Mouse (Mus musculus) liver, embryonic 16.5 days (tissue): ENCODE results near the gene Akap17b. TPM values are rescaled to one million over a fixed set of nuclear protein-coding genes. Genes with fewer than 3 reads are reported as not detected.

Source experiments
- polyA plus RNA-seq: library from polyadenylated mRNA; unstranded; fragments of >200 nt; fragmentation: Nextera tagmentation; extraction: Ambion mirVana; gene quantifications from 2 replicates; pipeline ENCODE4 v1.2.1, GENCODE M21; 2015

The Akap17b gene
- polyA plus RNA-seq, 1 experiment from 2014 or later, result 0.51 TPM

Other genes with a start within 250 kb of the Akap17b start
- gene Gm6268, start 244.1 kb downstream of the Akap17b start, polyA plus RNA-seq, result not detected in 2 replicates
- not detected in 2 replicates for gene Gm14569, start 153.6 kb downstream of the Akap17b start, polyA plus RNA-seq
- 155 and 165 TPM in 2 replicates for gene Pgrmc1, start 47.2 kb downstream of the Akap17b start, polyA plus RNA-seq
- gene Slc25a43, start 98.3 kb upstream of the Akap17b start, polyA plus RNA-seq, result 0.92 and 0.99 TPM in 2 replicates
- 361 and 413 TPM in 2 replicates for gene Slc25a5, start 150.3 kb upstream of the Akap17b start, polyA plus RNA-seq
- gene Ube2a, start 228.5 kb upstream of the Akap17b start, polyA plus RNA-seq, result 61.6 and 65.5 TPM in 2 replicates
- gene C330007P06Rik, start 228.7 kb upstream of the Akap17b start, polyA plus RNA-seq, result 12.2 and 13.4 TPM in 2 replicates